Mouse (Mus musculus) frontal cortex, postnatal 36 days (tissue): ENCODE measurements around the gene Ly6g6e.
A peak's percentile ranks its signal among the peaks of the same experiment; 100 is the strongest.

Experiments used
- DNase-seq, 2 experiments: peaks; one replicate each; pipeline ENCODE4 v3.0.0; 2022; ENCODE audit warnings: low spot score in 2 of 2

The Ly6g6e gene

DNA sequence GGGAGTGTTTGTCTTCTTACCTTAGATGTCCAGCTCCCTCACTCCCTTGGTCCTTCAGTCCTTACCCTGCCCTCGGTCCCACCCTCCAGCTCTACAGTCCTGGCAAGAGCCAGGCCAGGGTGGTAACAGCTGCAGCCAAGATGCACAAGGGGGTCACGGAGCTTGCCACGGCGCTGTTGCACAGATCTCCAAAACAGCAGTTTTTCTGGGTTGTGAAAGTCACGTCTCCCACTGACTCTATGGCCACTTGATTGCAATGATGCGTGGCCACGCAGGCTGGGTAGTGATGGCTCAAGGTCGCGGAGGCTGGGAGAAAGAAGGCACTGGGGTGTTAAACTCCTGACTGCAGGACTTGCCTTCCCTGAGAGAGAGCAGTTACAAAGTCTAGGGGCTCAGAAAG lies 5.2 kb upstream of the Ly6g6e start:
- DNase-seq, result no peak

DNA sequence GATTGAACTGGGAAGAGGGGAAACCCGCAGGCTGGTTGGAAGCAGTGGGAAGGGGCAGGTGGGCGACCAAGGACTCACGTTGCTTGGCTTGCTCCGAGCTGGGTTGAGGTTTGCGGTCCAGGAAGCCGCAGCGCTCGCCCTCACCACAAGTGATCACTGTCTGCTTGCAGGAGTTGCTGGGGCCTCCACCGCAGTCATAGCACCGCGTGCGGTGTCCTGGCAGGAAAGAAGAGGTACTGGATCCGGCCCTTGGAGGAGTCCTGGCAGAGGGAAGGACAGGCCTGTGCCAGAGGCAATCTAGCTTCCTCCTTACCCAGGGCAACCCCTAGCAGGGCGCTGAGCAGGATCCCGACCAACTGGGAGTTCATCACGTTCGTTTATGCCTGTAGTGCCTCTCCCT lies 2.6 kb upstream of the Ly6g6e start:
- DNase-seq, result no peak

DNA sequence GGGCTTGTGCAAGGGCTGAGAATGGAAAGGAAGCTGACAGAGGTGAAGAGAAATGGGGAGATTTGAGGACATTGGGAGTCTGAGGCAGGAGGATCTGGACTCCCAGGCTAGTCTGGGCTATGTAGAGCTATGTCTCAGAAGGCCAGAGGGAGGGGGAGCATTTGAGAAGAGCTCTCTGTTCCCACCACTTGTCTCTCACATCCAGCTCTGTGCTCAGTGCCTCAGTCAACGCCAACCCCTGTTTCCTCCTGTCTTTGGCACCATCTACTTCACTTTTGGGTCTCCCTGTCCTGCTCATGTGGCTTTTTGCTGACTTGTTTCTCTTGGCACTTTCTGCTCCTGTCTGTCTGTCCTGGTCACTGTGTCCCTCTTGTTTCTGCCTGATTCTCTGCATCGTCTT lies 583 bp downstream of the Ly6g6e start:
- DNase-seq, result no peak

DNA sequence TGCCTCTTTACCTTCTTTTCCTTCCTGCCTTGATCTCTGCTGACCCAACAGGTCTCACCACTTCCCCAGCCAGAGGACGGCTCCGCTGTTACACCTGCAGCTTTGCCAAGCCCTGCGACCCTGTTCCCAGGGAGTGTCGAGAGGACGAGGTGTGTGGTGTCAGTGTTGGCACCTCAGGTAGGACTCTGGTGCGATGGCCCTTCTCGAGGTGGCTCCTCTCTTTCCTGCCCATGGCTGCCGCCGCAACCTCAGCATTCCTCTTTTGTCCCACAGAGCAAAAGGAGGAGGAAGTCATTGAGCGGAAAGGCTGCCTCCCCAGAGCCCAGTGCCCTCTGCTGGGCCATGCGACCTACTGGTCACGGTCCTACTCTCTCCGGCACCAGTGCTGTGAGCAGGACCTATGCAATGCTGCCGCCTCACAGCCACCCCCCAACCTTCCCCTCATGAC lies 1.1 kb downstream of the Ly6g6e start, which contains the start of gene Ly6g6d:
Ly6g6d (minus strand) TSS at position 280 of the 448 bp plus-strand sequence.
- DNase-seq, result no peak

DNA sequence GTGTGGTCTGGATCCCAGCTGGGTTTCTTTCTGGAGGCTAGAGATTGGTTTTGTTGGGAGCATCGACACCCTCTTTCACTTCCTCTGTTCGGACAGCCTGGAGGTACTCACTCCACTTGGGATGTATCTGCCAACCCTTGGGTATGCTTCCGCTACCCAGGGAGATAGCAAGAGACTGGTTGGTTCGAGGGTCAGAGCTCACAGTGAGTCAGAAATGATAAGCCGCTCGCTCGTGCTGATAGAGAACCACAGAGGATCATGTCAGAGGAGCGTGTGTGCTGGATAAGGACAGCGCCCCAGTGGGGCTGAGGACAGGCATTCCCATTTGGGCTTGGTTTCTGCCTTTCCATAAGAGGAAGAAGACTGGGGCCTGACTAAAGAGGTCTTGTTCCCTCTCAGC lies 3.1 kb downstream of the Ly6g6e start:
- DNase-seq, result no peak

DNA sequence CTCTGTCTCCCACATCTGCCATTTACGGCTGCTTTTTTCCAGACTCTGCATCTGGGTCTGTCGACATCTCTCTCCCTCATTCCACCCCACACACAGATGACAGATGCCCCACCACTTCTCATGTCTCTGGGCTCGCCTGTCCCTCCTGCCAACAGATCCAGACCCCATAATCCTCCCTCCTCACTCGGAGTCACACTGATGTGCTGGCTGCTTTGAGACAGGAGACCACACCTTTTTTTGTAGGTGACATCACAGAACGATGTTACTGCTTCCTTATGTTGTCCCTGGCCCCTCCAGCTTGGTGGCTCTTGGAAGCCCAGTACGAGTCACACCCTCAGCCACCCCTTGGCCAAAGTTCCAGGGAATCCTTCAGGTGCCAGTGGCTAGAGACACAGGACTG lies 3.5 kb downstream of the Ly6g6e start:
- DNase-seq, result no peak

DNA sequence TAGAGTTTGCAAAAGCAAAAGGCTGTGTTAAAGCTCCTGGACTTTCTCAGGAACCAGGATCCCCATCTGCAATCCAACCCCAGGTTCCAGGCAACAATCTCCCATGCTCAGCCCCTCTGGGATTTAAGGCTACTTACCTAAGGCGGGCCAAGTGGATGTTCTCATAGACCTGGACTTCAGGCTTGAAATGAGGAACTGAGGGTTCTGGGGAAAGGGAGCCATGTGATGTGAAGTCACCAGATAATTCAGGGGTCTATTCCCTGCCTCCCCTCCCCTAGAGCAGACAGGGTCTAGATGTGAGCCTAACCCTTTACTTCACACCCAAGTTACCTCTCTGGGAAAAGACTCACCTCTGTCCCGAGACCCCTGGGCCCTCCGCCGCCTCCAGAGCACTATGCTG lies 4.0 kb downstream of the Ly6g6e start:
- DNase-seq, result no peak

DNA sequence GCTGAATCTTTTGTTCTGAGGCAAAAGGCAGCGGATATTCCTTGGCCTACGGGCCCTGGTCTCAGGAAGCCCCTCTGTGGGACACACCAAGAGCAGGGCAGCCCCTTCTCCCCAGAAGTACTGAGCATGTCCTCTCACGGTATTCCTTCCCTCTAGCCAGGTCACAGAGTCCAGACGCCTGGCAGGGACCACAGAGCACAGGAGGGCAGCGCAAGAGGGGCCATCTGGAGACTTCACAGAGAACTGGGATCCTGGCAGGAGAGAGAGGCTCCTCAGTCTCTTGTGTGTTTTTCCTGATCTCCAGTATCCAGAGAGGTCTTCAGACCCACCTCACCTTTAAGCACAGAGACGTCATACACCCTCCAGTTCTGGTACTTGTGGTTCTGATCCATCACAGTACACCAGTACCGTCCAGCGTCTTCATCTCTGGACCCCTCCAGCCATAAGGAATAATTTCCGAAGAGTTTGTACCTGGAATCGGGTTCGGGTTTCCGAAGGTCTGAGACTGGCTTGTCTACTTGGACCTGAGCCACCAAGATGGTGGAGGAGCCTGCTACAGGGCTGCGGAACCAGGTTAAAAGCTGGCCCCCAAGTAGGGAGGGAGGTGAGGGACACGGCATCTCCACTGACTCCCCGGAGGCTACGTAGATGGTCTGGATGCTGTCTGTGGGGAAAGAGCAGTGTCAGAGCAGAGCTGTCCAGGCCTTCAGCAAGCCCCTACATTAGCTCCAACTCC lies 6.3 kb downstream of the Ly6g6e start:
- DNase-seq, result no peak

DNA sequence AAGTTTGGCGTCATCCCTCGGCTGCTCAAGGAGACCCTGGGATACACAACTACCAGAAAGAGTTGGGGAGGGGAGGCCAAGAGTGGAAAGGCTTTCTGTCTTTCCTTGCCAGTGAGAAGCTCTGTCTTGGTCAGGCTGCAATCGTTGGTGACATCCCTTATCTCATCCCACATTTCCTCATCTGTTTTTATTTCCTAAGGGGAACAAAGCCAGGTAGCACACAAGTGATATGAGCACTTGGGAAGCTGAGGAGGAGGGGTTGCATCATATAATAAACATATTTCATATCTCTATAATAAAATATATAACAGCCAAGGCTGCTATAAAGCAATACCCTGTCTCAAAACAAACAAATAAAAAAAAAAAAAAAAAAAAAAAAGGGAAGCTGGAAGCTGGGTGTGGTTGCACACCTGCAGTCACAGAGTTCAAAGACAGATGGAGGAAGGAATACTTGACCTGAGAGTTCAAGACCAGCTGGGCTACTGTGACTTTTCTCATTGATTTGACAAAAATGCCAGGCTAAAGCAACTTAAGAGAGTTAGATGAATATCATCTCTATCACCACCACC lies 7.3 kb downstream of the Ly6g6e start:
- DNase-seq, result no peak

DNA sequence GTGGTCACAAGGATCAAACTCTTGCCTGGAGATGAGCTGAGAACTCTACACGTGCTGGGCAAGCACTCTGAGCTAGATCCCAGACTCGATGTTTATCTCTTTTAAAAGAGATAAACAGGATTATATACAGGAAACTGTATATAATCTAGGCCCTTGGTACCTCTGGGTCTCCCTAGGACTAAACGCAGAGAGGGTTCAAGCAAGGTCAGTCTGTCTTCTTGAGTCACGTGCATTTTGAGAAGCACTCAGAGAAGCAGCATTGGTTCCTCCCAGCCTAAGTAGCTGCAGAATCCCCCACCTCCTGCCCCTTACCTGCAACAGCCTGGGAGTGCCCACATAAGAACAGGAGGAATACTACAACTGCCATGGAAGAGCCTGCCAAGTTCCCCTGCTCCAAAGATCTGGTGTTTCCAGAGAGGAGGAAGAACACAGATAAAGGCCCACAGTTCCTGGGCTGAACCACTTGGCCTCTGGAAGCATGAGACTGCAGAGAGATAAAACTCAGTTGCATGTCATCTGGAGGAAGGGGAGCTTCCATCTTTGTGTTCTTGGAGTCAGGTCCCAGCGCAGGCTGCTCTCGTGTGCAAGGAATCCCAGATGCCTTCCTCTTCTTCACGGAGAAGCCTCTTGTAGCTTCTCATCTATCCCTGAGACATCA lies 8.6 kb downstream of the Ly6g6e start, which contains the start of gene Ly6g6f:
Ly6g6f (minus strand) TSS at position 403 of the 658 bp plus-strand sequence.
- DNase-seq, result no peak

DNA sequence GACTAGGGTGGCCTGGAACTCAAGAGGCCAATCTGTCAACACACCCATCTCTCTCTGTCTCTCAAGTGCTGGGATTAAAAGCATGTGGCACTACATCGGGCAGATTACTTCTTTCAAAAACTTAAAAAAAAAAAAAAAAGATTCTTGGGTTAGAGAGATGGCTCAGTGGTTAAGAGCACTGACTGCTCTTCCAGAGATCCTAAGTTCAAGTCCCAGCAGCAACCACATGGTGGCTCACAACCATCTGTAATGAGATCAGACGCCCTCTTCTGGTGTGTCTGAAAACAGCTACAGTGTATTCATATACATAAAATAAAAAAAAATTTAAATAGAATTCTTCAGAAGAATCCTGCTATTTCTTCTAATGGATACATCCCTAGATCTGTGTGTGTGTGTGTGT lies 11.4 kb downstream of the Ly6g6e start:
- no peak for DNase-seq

DNA sequence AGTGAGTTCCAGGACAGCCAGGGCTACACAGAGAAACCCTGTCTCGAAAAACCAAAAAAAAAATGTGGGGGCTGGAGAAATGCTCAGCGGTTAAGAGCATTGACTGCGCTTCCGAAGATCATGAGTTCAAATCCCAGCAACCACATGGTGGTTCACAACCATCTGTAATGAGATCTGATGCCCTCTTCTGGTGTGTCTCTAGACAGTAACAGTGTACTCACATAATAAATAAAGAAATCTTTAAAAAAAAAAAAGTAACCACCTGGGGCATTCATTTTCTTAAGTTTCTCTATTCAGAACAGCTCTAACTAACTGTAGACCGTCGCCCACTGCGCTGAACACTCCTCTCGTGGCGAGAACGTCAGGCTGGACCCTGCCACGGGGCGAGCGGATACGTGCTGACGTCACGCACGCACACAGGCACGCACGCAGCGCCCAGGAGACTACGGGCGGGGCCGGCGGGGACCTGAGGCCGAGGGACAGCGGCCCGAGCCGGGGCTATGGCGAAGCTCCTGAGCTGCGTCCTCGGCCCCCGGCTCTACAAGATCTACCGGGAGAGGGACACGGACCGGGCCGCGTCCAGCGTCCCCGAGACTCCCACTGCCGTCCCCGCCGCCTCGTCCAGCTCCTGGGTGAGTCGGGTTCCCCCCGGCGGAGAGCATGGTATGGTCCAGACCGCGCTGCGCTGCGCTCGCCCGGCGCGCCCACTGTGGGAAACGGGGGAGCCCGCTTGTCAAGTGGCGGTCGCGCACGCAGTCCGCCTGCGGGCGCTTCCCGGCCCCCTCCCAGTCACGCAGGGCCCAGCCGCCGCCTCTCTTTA lies 12.3 kb downstream of the Ly6g6e start, which contains the start of gene Abhd16a:
Abhd16a (plus strand) TSS at position 439 of the 820 bp plus-strand sequence.
- DNase-seq, result peak; percentile 94 to 96

DNA sequence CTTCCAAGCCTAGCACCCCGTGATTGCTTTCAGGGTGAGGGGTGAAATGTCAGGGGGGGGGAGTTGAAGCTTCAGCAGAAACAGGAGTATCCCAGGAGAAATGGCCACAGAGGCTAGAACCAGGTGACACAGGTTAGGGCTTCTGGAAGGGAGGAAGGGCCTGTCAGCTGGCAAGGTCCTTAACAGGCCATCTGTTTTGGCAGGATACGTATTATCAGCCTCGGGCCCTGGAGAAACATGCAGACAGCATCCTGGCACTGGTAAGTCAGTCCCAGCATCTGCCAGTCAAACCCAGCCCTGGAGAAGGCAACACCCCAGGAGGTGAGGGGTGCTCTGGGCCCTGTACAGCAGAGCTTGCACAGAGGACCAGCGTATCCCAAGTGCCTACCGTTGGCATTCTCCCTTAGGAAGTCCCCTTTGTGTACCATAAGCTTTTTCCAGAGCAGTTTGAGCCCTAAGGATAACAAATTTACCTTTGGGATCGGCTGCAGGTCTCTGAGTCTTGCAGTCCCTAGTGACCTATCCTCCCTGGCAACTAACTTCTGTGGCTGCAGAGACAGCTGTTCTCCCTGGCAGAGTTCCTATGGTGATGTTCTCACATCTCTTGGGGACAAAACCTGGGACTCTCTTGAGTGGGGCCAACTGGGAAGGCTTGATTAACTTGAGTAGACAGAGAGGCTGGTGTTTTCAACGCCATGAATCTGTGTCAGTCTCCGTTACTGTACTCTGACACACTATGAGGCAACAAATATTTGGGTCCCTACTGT lies 13.6 kb downstream of the Ly6g6e start:
- DNase-seq, result no peak

DNA sequence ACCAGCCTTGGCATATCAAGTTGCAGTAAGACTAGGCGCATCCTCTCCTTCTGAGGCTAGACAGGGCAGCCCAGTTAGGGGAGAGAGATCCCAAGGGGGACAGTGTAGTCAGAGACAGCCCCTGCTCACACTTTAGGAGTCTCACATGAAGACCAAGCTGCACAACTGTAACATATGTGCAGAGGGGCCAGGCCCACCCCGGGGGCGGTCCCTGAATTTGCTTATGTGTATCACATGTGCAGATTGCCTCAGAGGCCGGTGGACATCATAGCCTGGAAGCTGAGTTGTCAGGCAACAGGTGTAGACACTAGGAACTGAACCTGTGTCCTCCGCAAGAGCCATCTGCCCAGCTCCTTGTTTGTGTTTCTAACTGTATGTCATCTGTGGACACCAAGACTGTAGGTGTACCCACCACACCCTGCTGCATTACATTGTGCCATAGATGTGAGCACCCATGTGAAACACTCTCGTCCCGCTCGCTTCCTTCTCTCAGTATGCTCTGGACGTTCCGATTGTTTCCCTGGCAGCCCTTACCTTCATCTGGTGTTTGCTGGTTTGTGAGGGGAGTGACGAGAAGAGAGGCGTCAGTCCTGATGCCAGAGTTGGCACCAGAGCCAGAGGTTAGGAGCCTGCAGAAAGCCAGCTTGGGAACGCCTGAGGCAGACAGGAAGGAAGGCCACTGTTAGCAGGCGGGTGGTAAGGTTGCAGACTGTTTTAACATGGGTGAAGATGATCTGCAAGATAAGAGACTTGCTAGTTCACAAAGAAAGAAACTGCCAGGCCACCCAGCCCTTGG lies 15.9 kb downstream of the Ly6g6e start:
- DNase-seq, result no peak

DNA sequence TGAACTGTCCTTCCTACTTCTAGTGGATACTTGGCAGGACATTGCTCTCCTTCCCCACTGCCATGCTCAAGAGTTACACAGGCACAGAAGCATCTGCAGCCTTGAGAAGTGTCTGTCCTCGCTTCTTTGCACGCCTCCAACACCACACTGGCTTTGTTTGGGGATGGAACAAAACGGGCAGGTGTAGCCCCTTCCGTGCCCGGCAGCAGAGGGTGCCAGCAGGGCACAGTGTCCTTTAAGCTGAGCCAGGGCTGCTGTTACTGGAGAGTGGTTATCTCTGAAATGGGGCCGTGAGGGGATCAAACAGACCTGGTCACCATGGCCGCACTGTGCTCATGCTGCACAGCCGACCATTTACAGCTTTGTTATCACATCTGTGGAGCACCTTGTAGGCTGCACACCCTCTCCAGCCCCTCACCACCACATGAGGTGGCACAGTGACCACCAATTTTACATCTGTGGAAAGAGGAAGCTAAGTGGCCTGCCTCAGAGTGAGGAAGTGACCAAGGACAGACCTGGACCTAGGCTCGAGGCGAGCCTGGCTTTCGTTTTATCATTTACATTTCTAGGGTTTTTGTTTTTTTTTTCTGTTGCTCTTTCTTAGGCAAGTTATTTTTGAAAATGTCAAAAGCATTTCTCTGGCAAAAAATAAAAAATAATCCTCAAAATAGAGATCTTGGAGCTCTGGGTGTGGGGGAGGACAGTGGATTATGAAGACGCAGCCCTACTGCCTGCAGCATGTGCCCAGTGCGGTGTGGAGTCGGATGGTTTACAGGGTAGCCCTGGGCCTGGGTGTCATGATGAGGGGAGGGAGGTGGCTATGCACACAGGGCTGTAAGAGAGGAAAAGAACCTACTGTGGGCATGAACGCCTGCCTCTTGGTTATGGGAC lies 18.0 kb downstream of the Ly6g6e start:
- DNase-seq, result no peak

DNA sequence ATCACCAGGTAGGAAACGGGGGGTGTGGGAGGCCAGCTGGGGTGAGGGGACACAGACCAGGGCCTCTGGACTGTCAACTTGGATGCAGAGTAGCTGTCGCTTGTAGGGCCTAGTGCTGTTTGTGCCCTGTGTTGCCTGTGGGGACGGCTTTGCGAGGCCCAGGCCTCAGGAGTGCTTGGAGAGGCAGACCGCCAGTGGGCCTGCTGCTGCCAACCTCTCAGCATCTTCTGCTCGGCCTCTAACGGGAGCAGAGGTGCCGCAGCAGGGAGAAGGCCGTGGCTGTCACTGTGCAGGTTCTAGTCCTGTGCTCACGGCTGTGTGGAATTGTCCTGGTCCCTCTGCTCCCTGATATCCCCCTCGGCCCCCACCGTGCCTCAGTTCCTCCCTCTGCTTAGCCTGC lies 19.9 kb downstream of the Ly6g6e start:
- no peak for DNase-seq

DNA sequence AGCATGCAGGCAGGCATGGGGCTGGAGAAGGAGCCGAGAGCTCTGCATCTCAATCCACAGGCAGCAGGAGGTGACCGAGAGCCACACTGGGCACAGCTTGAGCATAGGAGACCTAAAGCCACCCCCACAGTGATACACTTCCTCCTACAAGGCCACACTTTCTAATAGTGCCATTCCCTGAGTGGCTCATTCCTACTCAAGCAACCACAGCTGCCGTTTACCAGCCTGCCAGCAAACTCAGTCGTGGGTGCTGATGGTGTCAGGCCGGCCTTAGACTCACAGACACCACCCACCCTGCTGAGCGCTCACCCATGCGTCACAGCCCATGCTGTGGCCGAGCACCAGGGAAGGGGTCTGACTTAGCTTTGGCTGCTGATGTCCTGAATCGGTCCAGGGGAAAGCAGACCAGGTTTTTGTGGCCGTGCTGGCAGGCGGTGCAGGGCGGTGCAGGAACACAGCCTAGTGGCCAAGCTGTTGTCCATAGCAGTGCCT lies 20.5 kb downstream of the Ly6g6e start:
- peak; percentile 55 to 69 for DNase-seq

DNA sequence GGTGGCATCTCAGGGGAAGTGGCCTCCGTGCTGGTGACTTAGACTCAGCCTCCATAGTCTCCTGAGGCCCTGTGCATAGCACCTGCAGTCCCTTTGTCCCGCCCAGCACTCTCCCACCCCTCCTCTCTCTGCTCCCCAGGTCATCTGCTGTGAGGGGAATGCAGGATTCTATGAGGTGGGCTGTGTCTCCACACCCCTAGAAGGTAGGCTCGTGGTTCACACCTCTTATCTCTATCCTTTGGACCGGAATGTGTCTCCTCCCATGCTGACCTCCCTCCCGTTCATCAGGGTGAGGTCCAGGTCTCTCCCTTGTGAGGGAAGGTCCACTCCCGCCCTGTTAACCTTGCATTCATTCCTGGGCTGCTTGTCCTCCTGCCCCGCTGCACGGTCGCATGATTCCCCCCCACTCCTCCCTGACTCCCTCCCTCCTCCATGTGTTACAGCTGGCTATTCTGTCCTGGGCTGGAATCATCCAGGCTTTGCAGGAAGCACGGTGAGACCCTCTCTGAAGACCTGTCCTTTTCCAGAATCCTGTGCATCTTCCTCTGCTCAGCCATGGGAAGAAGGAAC lies 23.6 kb downstream of the Ly6g6e start:
- no peak for DNase-seq

DNA sequence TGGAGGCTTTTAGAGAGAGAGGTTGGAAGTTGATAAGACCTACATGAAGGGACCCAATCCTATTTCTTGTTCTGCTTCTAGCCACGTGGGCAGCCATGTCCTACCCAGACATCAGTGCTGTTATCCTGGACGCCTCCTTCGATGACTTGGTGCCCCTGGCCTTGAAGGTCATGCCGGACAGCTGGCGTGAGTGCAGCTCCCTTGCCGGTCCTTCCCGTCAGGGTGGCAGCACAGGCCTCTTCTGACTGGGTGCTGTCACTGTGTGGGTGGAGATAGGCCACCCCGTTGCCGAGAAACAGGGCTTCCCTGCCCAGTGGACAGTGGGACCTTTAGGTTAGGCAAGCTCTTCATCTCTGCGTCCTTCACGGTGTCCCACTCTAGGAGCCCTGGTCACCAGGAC lies 24.5 kb downstream of the Ly6g6e start:
- DNase-seq, result no peak
